Mouse (Mus musculus): ENCODE measurements around the gene Chrna9. TPM values are rescaled to one million over a fixed set of nuclear protein-coding genes. Genes with fewer than 3 reads are reported as not detected.

Gene Chrna9
- total RNA-seq, 2 experiments from 2014 or later, result not detected

- DNase-seq (ENCODE audit: extremely low spot score in 1 of 2, low spot score in 2 of 2), result no peak
- intact Hi-C loops (cut with DNase I), result no loop called here
These were observed 63.1 kb downstream of the Chrna9 start for GRCm38 (mm10) chr5:65997813-65998212.

- no peak for DNase-seq (ENCODE audit: extremely low spot score in 1 of 2, low spot score in 2 of 2)
- intact Hi-C loops (cut with DNase I), result no loop called here
These were observed 64.4 kb downstream of the Chrna9 start for GRCm38 (mm10) chr5:65999106-65999505.

- intact Hi-C loops (cut with DNase I), result no loop called here
- DNase-seq (ENCODE audit: extremely low spot score in 1 of 2, low spot score in 2 of 2), result no peak
These were observed 65.4 kb downstream of the Chrna9 start for GRCm38 (mm10) chr5:66000074-66000473.

- DNase-seq (ENCODE audit: extremely low spot score in 1 of 2, low spot score in 2 of 2), result no peak
- intact Hi-C loops (cut with DNase I), result no loop called here
These were observed 65.9 kb downstream of the Chrna9 start for GRCm38 (mm10) chr5:66000567-66001125.

GRCm38 (mm10) chr5:66001232-66001631 is 66.5 kb downstream of the Chrna9 start:
- intact Hi-C loops (cut with DNase I), result no loop called here
- DNase-seq (ENCODE audit: extremely low spot score in 1 of 2, low spot score in 2 of 2), result no peak

GRCm38 (mm10) chr5:66004134-66004925 is 69.6 kb downstream of the Chrna9 start, which contains the start of gene 9130230L23Rik:
Gene 9130230L23Rik, minus strand, starts transcription at chr5:66004285.
- intact Hi-C loops (cut with DNase I), result no loop called here
- no peak for DNase-seq (ENCODE audit: extremely low spot score in 1 of 2, low spot score in 2 of 2)

GRCm38 (mm10) chr5:66005041-66005678 is 70.4 kb downstream of the Chrna9 start:
- no peak for DNase-seq (ENCODE audit: extremely low spot score in 1 of 2, low spot score in 2 of 2)
- intact Hi-C loops (cut with DNase I), result no loop called here

GRCm38 (mm10) chr5:66008245-66008967 is 73.7 kb downstream of the Chrna9 start:
- intact Hi-C loops (cut with DNase I), result no loop called here
- no peak for DNase-seq (ENCODE audit: extremely low spot score in 1 of 2, low spot score in 2 of 2)

- intact Hi-C loops (cut with DNase I), result no loop called here
- no peak for DNase-seq (ENCODE audit: extremely low spot score in 1 of 2, low spot score in 2 of 2)
These were observed 79.3 kb downstream of the Chrna9 start for GRCm38 (mm10) chr5:66013999-66014398.

GRCm38 (mm10) chr5:66014437-66014836 is 79.7 kb downstream of the Chrna9 start:
- no peak for DNase-seq (ENCODE audit: extremely low spot score in 1 of 2, low spot score in 2 of 2)
- intact Hi-C loops (cut with DNase I), result no loop called here

GRCm38 (mm10) chr5:66015449-66015961 is 80.8 kb downstream of the Chrna9 start:
- DNase-seq (ENCODE audit: extremely low spot score in 1 of 2, low spot score in 2 of 2), result no peak
- intact Hi-C loops (cut with DNase I), result no loop called here

GRCm38 (mm10) chr5:66026796-66027195 is 92.1 kb downstream of the Chrna9 start:
- intact Hi-C loops (cut with DNase I), result no loop called here
- DNase-seq (ENCODE audit: extremely low spot score in 1 of 2, low spot score in 2 of 2), result no peak

Small RNA genes lying within 50 kb of the gene (microRNA-seq; reads per million reads assigned to microRNA genes)
- gene Gm25952, result not detected

Other genes with a start within 250 kb of the Chrna9 start
- 10 to 100 TPM; 67.3 to 69.9 TPM for gene Pds5a, start 236.6 kb upstream of the Chrna9 start, total RNA-seq (2021)
- 10 to 100 TPM; 15.5 to 18.6 TPM for gene N4bp2, start 171.4 kb upstream of the Chrna9 start, total RNA-seq (2021)
- under 1 TPM; 0.79 to 0.91 TPM for gene Rhoh, start 73.7 kb upstream of the Chrna9 start, total RNA-seq (2021)
- not detected for gene 9130230L23Rik, start 69.4 kb downstream of the Chrna9 start, total RNA-seq (2021)
- gene Rbm47, start 238.2 kb downstream of the Chrna9 start, total RNA-seq (2021), result 1 to 10 TPM; 2.2 to 2.8 TPM

Measured in left cerebral cortex, postnatal 10 days (tissue).